Mouse (Mus musculus): Measurements from ENCODE around the gene 4921517D22Rik. TPM values are rescaled to one million over a fixed set of nuclear protein-coding genes. Genes with fewer than 3 reads are reported as not detected.

4921517D22Rik gene
- total RNA-seq, 2 experiments from 2014 or later, result not detected

- TF ChIP-seq CTCF (IDR thresholded peaks at IDR 0.05), result no peak
- Histone ChIP-seq H3K4me3 (no peak overlapping the region), H3K27ac (no peak overlapping the region; the same call in 1 of the 2 replicates)
- no peak for DNase-seq
- intact Hi-C loops (cut with DNase I), result no loop called here
Measured at GRCm38 (mm10) chr13:59667763-59668162, 26.1 kb downstream of the 4921517D22Rik start.

GRCm38 (mm10) chr13:59663939-59664712, 29.8 kb downstream of the 4921517D22Rik start:
- TF ChIP-seq CTCF (IDR thresholded peaks at IDR 0.05), result no peak
- Histone ChIP-seq H3K27ac (no peak overlapping the region), H3K4me3 (no peak overlapping the region)
- intact Hi-C loops (cut with DNase I), result no loop called here
- DNase-seq, result no peak

DNA sequence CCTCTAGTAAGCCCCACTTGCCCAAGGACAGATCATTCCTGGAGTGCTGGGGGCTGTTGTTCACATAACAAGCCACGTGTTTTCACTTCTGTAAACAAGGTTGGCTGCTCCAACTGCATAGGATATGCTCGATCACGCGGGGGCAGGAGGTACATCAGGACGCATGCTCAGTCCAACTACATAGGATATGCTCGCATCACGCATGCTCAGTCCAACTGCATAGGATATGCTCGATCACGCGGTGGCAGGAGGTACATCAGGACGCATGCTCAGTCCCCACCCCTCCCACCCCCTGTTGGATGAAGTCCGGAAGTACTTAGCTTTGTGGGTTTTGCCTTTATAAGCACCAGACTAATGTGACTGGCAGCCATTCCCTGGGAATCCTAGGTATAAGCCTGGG, 31.9 kb downstream of the 4921517D22Rik start:
- TF ChIP-seq CTCF (IDR thresholded peaks at IDR 0.05), result no peak
- Histone ChIP-seq H3K4me3 (no peak overlapping the region), H3K27ac (no peak overlapping the region)
- intact Hi-C loops (cut with DNase I), result no loop called here
- no peak for DNase-seq

DNA sequence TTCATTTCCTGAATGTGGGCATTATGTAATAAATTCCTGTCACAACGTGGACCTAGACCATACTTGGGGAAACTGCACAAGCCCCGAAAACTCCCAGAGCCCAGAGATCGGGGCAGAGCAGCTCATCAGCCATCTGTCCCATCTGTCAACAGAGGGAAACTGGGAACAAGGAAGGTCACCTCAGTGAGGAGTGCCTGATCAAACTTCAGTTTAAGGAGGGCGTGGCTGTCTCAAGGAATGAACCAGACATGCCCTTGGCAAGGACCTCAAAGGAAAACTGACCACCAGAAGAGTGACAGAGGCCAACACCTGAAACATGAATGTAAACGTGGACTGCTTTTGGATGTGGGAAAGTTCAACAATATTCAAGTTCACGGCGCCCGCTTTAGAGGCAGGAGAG, 32.5 kb downstream of the 4921517D22Rik start:
- no peak overlapping the region for H3K27ac ChIP-seq
- TF ChIP-seq CTCF (IDR thresholded peaks at IDR 0.05), result no peak
- intact Hi-C loops (cut with DNase I), result no loop called here
- DNase-seq, result no peak
- no peak overlapping the region for H3K4me3 ChIP-seq

DNA sequence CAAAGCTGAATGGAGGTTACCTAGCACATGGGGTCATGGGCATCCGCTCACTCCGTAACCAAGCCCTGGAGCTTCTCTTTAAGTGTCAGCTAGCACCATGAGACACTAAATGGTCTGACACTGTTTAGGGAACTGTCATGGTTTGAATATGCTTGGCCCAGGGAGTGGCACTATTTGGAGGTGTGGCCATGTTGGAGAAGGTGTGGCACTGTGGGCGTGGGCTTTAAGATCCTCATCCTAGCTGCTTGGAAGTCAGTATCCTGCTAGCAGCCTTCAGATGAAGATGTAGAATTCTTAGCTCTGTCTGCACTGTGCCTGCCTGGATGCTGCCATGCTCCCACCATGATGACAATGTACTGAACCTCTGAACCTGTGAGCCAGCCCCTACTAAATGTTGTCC, 33.5 kb downstream of the 4921517D22Rik start:
- TF ChIP-seq CTCF (IDR thresholded peaks at IDR 0.05), result no peak
- no peak for DNase-seq
- intact Hi-C loops (cut with DNase I), result no loop called here
- Histone ChIP-seq H3K4me3 (no peak overlapping the region), H3K27ac (no peak overlapping the region)

DNA sequence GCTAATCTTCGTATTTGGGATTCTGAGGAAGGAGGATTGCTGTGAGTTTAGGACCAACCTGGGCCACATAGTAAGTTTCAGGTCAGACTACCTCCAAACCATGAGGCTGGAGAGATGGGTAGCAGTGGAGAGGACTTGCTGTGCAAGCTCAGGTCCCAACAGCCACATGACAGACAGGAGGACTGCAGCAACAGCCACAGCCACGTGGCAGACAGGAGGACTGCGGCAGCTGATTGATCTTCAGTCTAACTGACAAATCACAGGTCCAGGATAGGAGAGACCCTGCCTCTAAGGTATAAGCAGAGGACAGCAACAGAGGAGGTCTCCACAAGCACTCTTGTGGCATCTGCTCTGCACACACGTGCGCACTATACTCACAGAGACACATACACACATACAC, 36.1 kb downstream of the 4921517D22Rik start:
- intact Hi-C loops (cut with DNase I), result no loop called here
- peak overlapping the region; percentile 16 for H3K27ac ChIP-seq
- no peak for TF ChIP-seq CTCF (IDR thresholded peaks at IDR 0.05)
- DNase-seq, result no peak
- H3K4me3 ChIP-seq, result no peak overlapping the region

- no peak for DNase-seq
- Histone ChIP-seq H3K27ac (peak overlapping the region; percentile 71), H3K4me3 (no peak overlapping the region)
- intact Hi-C loops (cut with DNase I), result no loop called here
- TF ChIP-seq CTCF (IDR thresholded peaks at IDR 0.05), result no peak
Measured at GRCm38 (mm10) chr13:59656975-59657388, 36.9 kb downstream of the 4921517D22Rik start.

GRCm38 (mm10) chr13:59656316-59656832, 37.5 kb downstream of the 4921517D22Rik start:
- peak overlapping the region; percentile 71 for H3K27ac ChIP-seq
- no peak overlapping the region for H3K4me3 ChIP-seq
- no peak for TF ChIP-seq CTCF (IDR thresholded peaks at IDR 0.05)
- intact Hi-C loops (cut with DNase I), result no loop called here
- DNase-seq, result no peak

DNA sequence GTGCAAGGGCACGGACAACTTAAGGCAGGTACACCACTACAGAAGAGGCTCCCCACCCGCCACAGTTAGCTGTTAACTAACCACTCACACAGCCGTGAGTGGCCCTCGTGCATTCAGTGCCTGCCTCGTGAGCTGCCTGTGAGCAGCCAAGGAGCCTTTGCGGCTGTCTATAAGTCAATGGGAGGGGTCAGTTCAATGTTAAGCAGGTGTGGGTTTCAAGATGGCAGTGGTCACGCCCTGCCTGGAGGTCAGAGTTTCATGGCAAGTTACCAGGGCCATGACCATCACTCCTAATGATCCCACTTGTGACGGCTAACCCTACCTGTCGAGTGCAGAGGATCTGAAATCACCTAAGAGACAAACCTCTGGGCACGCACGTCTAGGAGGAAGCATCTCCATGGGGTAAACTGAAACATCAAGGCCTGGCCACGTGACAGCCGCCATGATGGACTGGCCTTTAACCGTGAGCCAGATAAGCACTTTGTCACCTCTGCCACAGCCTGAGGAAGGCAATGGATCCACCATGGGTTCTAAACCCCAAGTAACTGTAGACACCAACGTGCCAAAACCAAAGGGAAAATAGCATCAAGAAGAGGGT, 38.1 kb downstream of the 4921517D22Rik start:
- DNase-seq, result no peak
- Histone ChIP-seq H3K27ac (no peak overlapping the region), H3K4me3 (no peak overlapping the region)
- no peak for TF ChIP-seq CTCF (IDR thresholded peaks at IDR 0.05)
- intact Hi-C loops (cut with DNase I), result no loop called here

GRCm38 (mm10) chr13:59654465-59654864, 39.4 kb downstream of the 4921517D22Rik start:
- DNase-seq, result no peak
- no peak for TF ChIP-seq CTCF (IDR thresholded peaks at IDR 0.05)
- Histone ChIP-seq H3K4me3 (no peak overlapping the region), H3K27ac (no peak overlapping the region)
- intact Hi-C loops (cut with DNase I), result no loop called here

- Histone ChIP-seq H3K27ac (no peak overlapping the region), H3K4me3 (no peak overlapping the region)
- intact Hi-C loops (cut with DNase I), result no loop called here
- TF ChIP-seq CTCF (IDR thresholded peaks at IDR 0.05), result no peak
- DNase-seq, result no peak
Measured at GRCm38 (mm10) chr13:59653136-59653535, 40.8 kb downstream of the 4921517D22Rik start.

DNA sequence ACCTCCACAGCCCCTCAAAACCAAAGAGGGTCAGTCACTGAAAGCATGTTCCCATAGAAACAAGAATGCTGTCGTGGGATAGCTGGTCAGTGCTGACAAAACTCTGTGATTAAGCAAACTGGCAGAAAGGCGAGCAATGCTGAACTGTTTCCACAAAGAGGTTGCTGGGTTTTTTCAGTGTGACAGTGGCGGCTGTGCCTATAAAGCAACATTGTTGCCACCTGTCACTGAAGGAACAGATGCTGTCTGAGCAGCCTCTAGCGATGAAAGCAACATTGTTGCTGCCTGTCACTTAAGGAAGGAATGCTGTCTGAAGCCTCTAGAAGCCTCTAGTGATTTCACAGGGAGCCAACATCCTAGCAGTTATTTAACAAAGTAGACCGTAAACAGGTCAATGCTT, 41.3 kb downstream of the 4921517D22Rik start:
- intact Hi-C loops (cut with DNase I), result no loop called here
- no peak for TF ChIP-seq CTCF (IDR thresholded peaks at IDR 0.05)

DNA sequence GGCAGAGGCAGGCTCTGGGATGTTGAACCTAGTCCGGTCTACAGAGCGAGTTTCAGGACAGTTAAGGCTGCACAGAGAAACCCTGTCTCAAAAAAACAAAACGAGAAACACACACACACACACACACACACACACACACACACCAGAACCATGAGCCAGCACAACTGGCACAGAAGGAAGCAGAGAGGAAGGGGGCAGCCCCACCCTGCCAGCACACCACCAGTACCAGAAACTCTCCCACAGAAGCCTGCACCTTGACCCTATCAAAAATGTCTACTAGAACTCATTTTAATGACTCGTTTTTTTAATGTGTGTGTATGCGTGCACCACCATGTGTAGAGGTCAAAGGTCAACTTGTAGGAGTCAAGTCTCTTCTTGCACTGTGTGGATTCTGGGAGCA, 44.1 kb downstream of the 4921517D22Rik start:
- DNase-seq, result no peak
- H3K4me3 ChIP-seq, result no peak overlapping the region
- no peak for TF ChIP-seq CTCF (IDR thresholded peaks at IDR 0.05)
- intact Hi-C loops (cut with DNase I), result no loop called here
- no peak overlapping the region for H3K27ac ChIP-seq

More for the DNA sequence above, 41.3 kb downstream of the 4921517D22Rik start:
- no peak overlapping the region for H3K4me3 ChIP-seq
- H3K27ac ChIP-seq, result no peak overlapping the region
- no peak for DNase-seq
